Mouse (Mus musculus): ENCODE measurements around the gene 4931429L15Rik. TPM values are rescaled to one million over a fixed set of nuclear protein-coding genes. Genes with fewer than 3 reads are reported as not detected.

Gene 4931429L15Rik
- polyA plus RNA-seq, 1 experiment: not detected

DNA sequence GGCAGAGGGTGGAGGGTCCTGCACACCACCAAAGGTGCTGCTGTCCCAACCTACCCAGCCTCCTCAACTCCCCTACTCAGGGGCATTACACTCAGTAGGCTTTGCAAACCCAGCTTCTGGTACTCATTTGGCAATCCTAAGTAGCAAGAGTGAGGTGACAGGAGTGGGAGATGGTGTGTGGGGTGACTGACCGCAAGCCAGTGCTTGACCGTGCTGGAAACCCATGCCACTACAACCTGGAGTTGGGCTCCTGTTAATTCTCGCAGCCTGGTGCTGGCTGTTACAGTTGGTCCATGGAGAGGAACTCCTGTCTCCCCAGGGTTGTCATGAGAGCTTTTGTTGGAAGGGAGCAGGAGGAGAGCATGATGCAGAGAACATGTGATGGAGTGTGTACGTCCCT lies 49.0 kb downstream of the 4931429L15Rik start:
- Histone ChIP-seq H3K27ac (ENCODE audit: insufficient read depth, low read length) (no peak overlapping the region), H3K27me3 (ENCODE audit: control insufficient read depth, insufficient read depth, low read length) (no peaks in the 10 kb centered on the region; the same call in 1 of the 2 replicates), H3K4me1 (ENCODE audit: control insufficient read depth, insufficient read depth, low read length) (no peaks in the 10 kb centered on the region), H3K4me3 (replicated peaks; ENCODE audit: insufficient read depth, low read depth, low read length) (no peak overlapping the region)
- 87% methylated on average over 4 of the region's 4 CpGs for WGBS
- no peak for DNase-seq
- TF ChIP-seq POLR2A (IDR thresholded peaks at IDR 0.05; ENCODE audit: borderline replicate concordance, insufficient read depth, low read length) (no peak), CTCF (IDR thresholded peaks at IDR 0.05; ENCODE audit: borderline replicate concordance, insufficient read depth, low read depth, low read length) (no peak)

- Histone ChIP-seq H3K4me1 (ENCODE audit: control insufficient read depth, insufficient read depth, low read length) (no peaks in the 10 kb centered on the region), H3K27me3 (ENCODE audit: control insufficient read depth, insufficient read depth, low read length) (no peaks in the 10 kb centered on the region; the same call in 1 of the 2 replicates), H3K27ac (ENCODE audit: insufficient read depth, low read length) (no peak overlapping the region), H3K4me3 (replicated peaks; ENCODE audit: insufficient read depth, low read depth, low read length) (no peak overlapping the region)
- 56% methylated on average over 5 of the region's 5 CpGs for WGBS
- TF ChIP-seq CTCF (IDR thresholded peaks at IDR 0.05; ENCODE audit: borderline replicate concordance, insufficient read depth, low read depth, low read length) (no peak), POLR2A (IDR thresholded peaks at IDR 0.05; ENCODE audit: borderline replicate concordance, insufficient read depth, low read length) (no peak)
- no peak for DNase-seq
Measured at GRCm38 (mm10) chr9:46269125-46269524, 50.7 kb downstream of the 4931429L15Rik start.

- TF ChIP-seq CTCF (IDR thresholded peaks at IDR 0.05; ENCODE audit: borderline replicate concordance, insufficient read depth, low read depth, low read length) (no peak), POLR2A (IDR thresholded peaks at IDR 0.05; ENCODE audit: borderline replicate concordance, insufficient read depth, low read length) (no peak)
- Histone ChIP-seq H3K4me3 (replicated peaks; ENCODE audit: insufficient read depth, low read depth, low read length) (no peak within 1 kb of the TSS), H3K27ac (ENCODE audit: insufficient read depth, low read length) (no peak within 1 kb of the TSS), H3K4me1 (ENCODE audit: control insufficient read depth, insufficient read depth, low read length) (no peaks in the 10 kb centered on the region), H3K27me3 (ENCODE audit: control insufficient read depth, insufficient read depth, low read length) (no peaks in the 10 kb centered on the region; the same call in 1 of the 2 replicates)
- 54% methylated on average over 7 of the region's 7 CpGs for WGBS
- no peak for DNase-seq
Measured at GRCm38 (mm10) chr9:46268343-46268873, 51.4 kb downstream of the 4931429L15Rik start, which contains the start of gene Apoa5. TSS of gene Apoa5 (plus strand) at chr9:46268633.

GRCm38 (mm10) chr9:46261131-46261530 lies 58.7 kb downstream of the 4931429L15Rik start:
- no peaks in the 10 kb centered on the region; the same call in 1 of the 2 replicates for H3K27me3 ChIP-seq (ENCODE audit: control insufficient read depth, insufficient read depth, low read length)
- no peaks in the 10 kb centered on the region for H3K4me1 ChIP-seq (ENCODE audit: control insufficient read depth, insufficient read depth, low read length)
- 45% methylated on average over 7 of the region's 7 CpGs for WGBS
- H3K4me3 ChIP-seq (replicated peaks; ENCODE audit: insufficient read depth, low read depth, low read length): no peak overlapping the region
- TF ChIP-seq POLR2A (IDR thresholded peaks at IDR 0.05; ENCODE audit: borderline replicate concordance, insufficient read depth, low read length): no peak
- no peak for TF ChIP-seq CTCF (IDR thresholded peaks at IDR 0.05; ENCODE audit: borderline replicate concordance, insufficient read depth, low read depth, low read length)
- no peak for DNase-seq
- no peak overlapping the region for H3K27ac ChIP-seq (ENCODE audit: insufficient read depth, low read length)

DNA sequence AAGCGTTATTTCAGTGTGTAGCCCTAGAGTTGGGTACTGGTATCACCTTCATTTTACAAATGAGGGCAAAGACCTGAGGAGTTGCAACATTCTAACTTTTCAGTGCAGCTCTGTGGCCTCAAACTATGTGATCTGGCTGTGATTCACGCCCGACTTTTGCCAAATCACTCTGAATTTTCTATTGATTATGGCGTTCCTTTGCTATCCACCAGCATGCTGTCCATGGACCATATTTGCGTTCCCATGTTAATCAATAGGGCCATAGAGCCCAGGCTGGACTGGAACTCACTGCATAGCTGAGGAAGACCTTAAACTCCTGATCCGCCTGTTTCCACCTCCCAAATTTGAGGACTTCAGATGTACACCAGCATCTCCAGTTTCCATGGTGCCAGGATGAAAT lies 60.7 kb downstream of the 4931429L15Rik start:
- Histone ChIP-seq H3K4me1 (ENCODE audit: control insufficient read depth, insufficient read depth, low read length) (no peaks in the 10 kb centered on the region), H3K4me3 (replicated peaks; ENCODE audit: insufficient read depth, low read depth, low read length) (no peak overlapping the region), H3K27ac (ENCODE audit: insufficient read depth, low read length) (no peak overlapping the region), H3K27me3 (ENCODE audit: control insufficient read depth, insufficient read depth, low read length) (no peaks in the 10 kb centered on the region)
- TF ChIP-seq CTCF (IDR thresholded peaks at IDR 0.05; ENCODE audit: borderline replicate concordance, insufficient read depth, low read depth, low read length) (no peak), POLR2A (IDR thresholded peaks at IDR 0.05; ENCODE audit: borderline replicate concordance, insufficient read depth, low read length) (no peak)
- DNase-seq: no peak
- WGBS: 92% methylated on average over 6 of the region's 6 CpGs

DNA sequence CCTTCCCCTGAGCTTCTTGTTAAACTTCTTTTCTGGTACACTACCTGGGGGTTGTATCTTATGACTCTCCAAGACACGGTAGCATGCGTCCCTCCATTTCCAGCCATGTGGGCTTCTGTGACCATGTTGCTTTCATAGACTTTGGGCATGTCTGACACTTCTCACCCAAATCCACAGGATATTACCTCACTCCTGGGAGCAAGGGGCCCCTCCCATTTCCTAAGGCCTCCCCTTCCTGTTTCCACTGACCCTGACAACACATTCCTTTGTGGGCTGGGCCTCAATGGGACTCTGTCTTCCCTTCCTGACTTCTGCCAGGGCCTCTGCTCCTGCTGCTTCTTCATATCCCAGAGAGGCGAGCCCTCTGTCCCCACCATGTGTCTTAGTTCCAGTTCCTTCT lies 62.2 kb downstream of the 4931429L15Rik start:
- no peaks in the 10 kb centered on the region for H3K27me3 ChIP-seq (ENCODE audit: control insufficient read depth, insufficient read depth, low read length)
- TF ChIP-seq CTCF (IDR thresholded peaks at IDR 0.05; ENCODE audit: borderline replicate concordance, insufficient read depth, low read depth, low read length): no peak
- TF ChIP-seq POLR2A (IDR thresholded peaks at IDR 0.05; ENCODE audit: borderline replicate concordance, insufficient read depth, low read length): no peak
- no peak for DNase-seq
- H3K4me1 ChIP-seq (ENCODE audit: control insufficient read depth, insufficient read depth, low read length): no peaks in the 10 kb centered on the region
- 90% methylated on average over 3 of the region's 3 CpGs for WGBS
- H3K4me3 ChIP-seq (replicated peaks; ENCODE audit: insufficient read depth, low read depth, low read length): no peak overlapping the region
- H3K27ac ChIP-seq (ENCODE audit: insufficient read depth, low read length): no peak overlapping the region

DNA sequence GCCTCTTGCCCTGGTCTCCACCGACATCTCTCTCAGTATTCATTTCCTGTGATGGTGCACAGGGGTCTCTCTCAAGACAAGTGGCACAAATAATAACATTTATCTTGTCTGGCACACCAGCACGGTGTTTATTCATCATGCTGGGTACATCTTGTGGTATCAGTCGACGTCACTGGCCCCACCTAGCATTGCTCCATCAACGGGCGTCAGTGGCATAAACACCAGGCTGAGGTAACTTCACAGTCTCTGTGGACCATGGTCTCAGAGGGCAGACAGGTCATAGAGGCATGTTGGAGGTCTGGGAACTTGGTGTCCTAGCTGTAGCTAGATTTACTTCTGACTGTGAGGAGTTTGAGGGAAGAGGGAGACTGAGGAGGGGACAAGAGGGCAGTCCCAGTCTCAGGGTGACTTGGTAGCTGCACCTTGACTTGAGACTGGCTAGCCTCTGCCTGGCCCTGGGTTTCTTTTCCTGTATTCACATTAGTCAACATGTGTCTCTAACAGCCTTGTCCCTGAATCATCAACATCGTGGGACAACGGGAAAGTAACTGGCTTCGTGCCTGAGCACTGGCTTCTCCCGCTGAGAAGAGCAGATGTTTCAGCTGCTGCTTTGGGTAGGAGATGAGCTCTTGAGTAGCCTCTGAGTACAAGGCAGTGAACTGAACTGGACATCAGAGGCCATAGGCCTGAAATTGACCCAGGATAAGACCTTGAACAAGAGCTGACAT lies 63.0 kb downstream of the 4931429L15Rik start:
- no peaks in the 10 kb centered on the region for H3K27me3 ChIP-seq (ENCODE audit: control insufficient read depth, insufficient read depth, low read length)
- no peak overlapping the region for H3K4me3 ChIP-seq (replicated peaks; ENCODE audit: insufficient read depth, low read depth, low read length)
- H3K27ac ChIP-seq (ENCODE audit: insufficient read depth, low read length): no peak overlapping the region
- 62% methylated on average over 10 of the region's 10 CpGs for WGBS
- no peak for TF ChIP-seq CTCF (IDR thresholded peaks at IDR 0.05; ENCODE audit: borderline replicate concordance, insufficient read depth, low read depth, low read length)
- no peak for TF ChIP-seq POLR2A (IDR thresholded peaks at IDR 0.05; ENCODE audit: borderline replicate concordance, insufficient read depth, low read length)
- no peak for DNase-seq
- no peaks in the 10 kb centered on the region for H3K4me1 ChIP-seq (ENCODE audit: control insufficient read depth, insufficient read depth, low read length)

- Histone ChIP-seq H3K4me3 (replicated peaks; ENCODE audit: insufficient read depth, low read depth, low read length) (no peak overlapping the region), H3K27ac (ENCODE audit: insufficient read depth, low read length) (no peak overlapping the region), H3K27me3 (ENCODE audit: control insufficient read depth, insufficient read depth, low read length) (no peaks in the 10 kb centered on the region), H3K4me1 (ENCODE audit: control insufficient read depth, insufficient read depth, low read length) (no peaks in the 10 kb centered on the region)
- DNase-seq: no peak
- TF ChIP-seq CTCF (IDR thresholded peaks at IDR 0.05; ENCODE audit: borderline replicate concordance, insufficient read depth, low read depth, low read length): no peak
- no peak for TF ChIP-seq POLR2A (IDR thresholded peaks at IDR 0.05; ENCODE audit: borderline replicate concordance, insufficient read depth, low read length)
- 91% methylated on average over 7 of the region's 7 CpGs for WGBS
Measured at GRCm38 (mm10) chr9:46256177-46256576, 63.6 kb downstream of the 4931429L15Rik start.

Other genes with a start within 250 kb of the 4931429L15Rik start
- 2.7 and 3.0 TPM in 2 replicates for gene Apoa1, start 91.4 kb downstream of the 4931429L15Rik start, polyA plus RNA-seq (2012; rRNA removed)
- gene Apoc3, start 84.3 kb downstream of the 4931429L15Rik start, polyA plus RNA-seq (2012; rRNA removed): 0.57 and 0.88 TPM in 2 replicates
- gene Apoa4, start 79.3 kb downstream of the 4931429L15Rik start, polyA plus RNA-seq (2012; rRNA removed): 0.16 and 0.28 TPM in 2 replicates
- gene Apoa5, start 51.4 kb downstream of the 4931429L15Rik start, polyA plus RNA-seq (2012; rRNA removed): not detected in 2 replicates
- gene Zpr1, start 46.9 kb downstream of the 4931429L15Rik start, polyA plus RNA-seq (2012; rRNA removed): 37.9 and 40.3 TPM in 2 replicates
- gene Bud13, start 37.0 kb downstream of the 4931429L15Rik start, polyA plus RNA-seq (2012; rRNA removed): 11.9 and 12.8 TPM in 2 replicates